22 mouse cellular contexts compared by ENCODE assay signal in the genomic region with DNA sequence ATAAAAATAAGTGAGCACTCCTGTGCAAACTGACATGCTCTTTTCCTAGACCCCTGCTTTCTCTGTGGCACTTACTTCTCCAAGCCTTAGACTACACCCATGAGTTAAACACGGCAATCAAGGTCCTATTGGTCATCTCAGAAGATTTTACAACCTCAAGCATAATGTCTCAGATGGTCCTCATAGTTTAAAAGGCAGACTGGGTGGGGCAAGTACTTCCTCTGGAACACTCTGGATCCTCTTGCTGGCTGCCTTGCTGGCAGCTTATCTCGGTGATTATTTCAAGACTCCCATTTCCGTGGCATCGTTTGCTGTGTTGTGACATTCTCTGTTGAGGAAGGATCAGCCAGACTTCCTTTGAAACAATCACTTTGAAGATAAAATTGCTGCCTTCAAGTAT. TPM values are rescaled to one million over a fixed set of nuclear protein-coding genes. Genes with fewer than 3 reads are reported as not detected.
DNase-seq lines count a peak whose midpoint lies in the region; ATAC-seq and TF ChIP-seq lines count a peak whose summit lies in the region.
"Had no signal": no experiment of that assay in that cellular context is flagged by ENCODE, and none has a peak within 500 bp of the region (broad histone marks: within the 10 kb centered on the region; RNA-seq: fewer than 3 reads in every experiment).

No protein-coding gene starts in this region.

- H3K4me1 ChIP-seq in lung, adult 2 months (ENCODE audit: control insufficient read depth, insufficient read depth, low read length) = no peaks in the 10 kb centered on the region
- no peaks in the 10 kb centered on the region for H3K4me1 ChIP-seq in intestine, embryonic 16.5 days (ENCODE audit: control insufficient read depth, insufficient read depth, low read length)
- H3K4me1 ChIP-seq in midbrain, embryonic 16.5 days (ENCODE audit: control insufficient read depth, insufficient read depth, low read length) = no peaks in the 10 kb centered on the region
- H3K4me1 ChIP-seq in midbrain, embryonic 13.5 days (replicated peaks) = no peaks in the 10 kb centered on the region
- H3K4me1 ChIP-seq: forebrain, embryonic 13.5 days; hindbrain, embryonic 12.5 days; hindbrain, embryonic 15.5 days had no signal

- no peaks in the 10 kb centered on the region for H3K27me3 ChIP-seq in intestine, embryonic 16.5 days (replicated peaks; ENCODE audit: control insufficient read depth, insufficient read depth, low read length)
- no peaks in the 10 kb centered on the region for H3K27me3 ChIP-seq in midbrain, embryonic 16.5 days (ENCODE audit: control insufficient read depth, insufficient read depth, low read depth, low read length)
- no peaks in the 10 kb centered on the region for H3K27me3 ChIP-seq in midbrain, embryonic 13.5 days
- H3K27me3 ChIP-seq: forebrain, embryonic 13.5 days; hindbrain, embryonic 12.5 days; hindbrain, embryonic 15.5 days had no signal

- H3K27ac ChIP-seq in intestine, embryonic 16.5 days (ENCODE audit: low read length) = no peak overlapping the region
- H3K27ac ChIP-seq in midbrain, embryonic 16.5 days (ENCODE audit: low read length) = no peak overlapping the region
- H3K27ac ChIP-seq in midbrain, embryonic 13.5 days = no peak overlapping the region
- H3K27ac ChIP-seq: forebrain, embryonic 10.5 days; forebrain, embryonic 13.5 days; gastrocnemius, adult 2 months; hindbrain, embryonic 12.5 days; hindbrain, embryonic 15.5 days had no signal

- H3K4me2 ChIP-seq in intestine, embryonic 16.5 days (ENCODE audit: low read depth, low read length) = no peak overlapping the region
- H3K4me2 ChIP-seq in midbrain, embryonic 16.5 days (ENCODE audit: low read length) = no peak overlapping the region
- H3K4me2 ChIP-seq in midbrain, embryonic 13.5 days (replicated peaks) = no peak overlapping the region
- H3K4me2 ChIP-seq: forebrain, embryonic 13.5 days; heart, embryonic 11.5 days; hindbrain, embryonic 12.5 days; hindbrain, embryonic 15.5 days had no signal

- peak; percentile 58; the same call in 1 of the 2 replicates for ATAC-seq in intestine, embryonic 16.5 days
- no peak for ATAC-seq in midbrain, embryonic 16.5 days
- no peak for ATAC-seq in midbrain, embryonic 13.5 days
- ATAC-seq: activated CD4-positive, CD25-positive, alpha-beta regulatory T cell, adult 4 months; CD4-positive, CD25-positive, alpha-beta regulatory T cell, adult 4 months; forebrain, embryonic 13.5 days; forebrain, embryonic 16.5 days had no signal

- H3K9me3 ChIP-seq in intestine, embryonic 16.5 days (ENCODE audit: control insufficient read depth, low read length) = no peaks in the 10 kb centered on the region
- no peaks in the 10 kb centered on the region for H3K9me3 ChIP-seq in midbrain, embryonic 16.5 days (replicated peaks; ENCODE audit: control insufficient read depth, low read length, poor library complexity, severe bottlenecking)
- H3K9me3 ChIP-seq in midbrain, embryonic 13.5 days = no peaks in the 10 kb centered on the region
- H3K9me3 ChIP-seq: forebrain, embryonic 10.5 days; forebrain, embryonic 13.5 days; hindbrain, embryonic 12.5 days; hindbrain, embryonic 15.5 days had no signal

- H3K36me3 ChIP-seq in intestine, embryonic 16.5 days (ENCODE audit: control insufficient read depth, insufficient read depth, low read length) = no peaks in the 10 kb centered on the region
- H3K36me3 ChIP-seq in midbrain, embryonic 16.5 days (ENCODE audit: control insufficient read depth, insufficient read depth, low read length) = no peaks in the 10 kb centered on the region
- no peaks in the 10 kb centered on the region for H3K36me3 ChIP-seq in midbrain, embryonic 13.5 days
- H3K36me3 ChIP-seq: forebrain, embryonic 10.5 days; hindbrain, embryonic 12.5 days; hindbrain, embryonic 15.5 days had no signal

- WGBS in lung, adult 2 months = 7% methylated on average over 4 of the region's 4 CpGs
- WGBS in intestine, embryonic 16.5 days = 35% methylated on average over 4 of the region's 4 CpGs
- 60% methylated on average over 4 of the region's 4 CpGs for WGBS in midbrain, embryonic 16.5 days
- WGBS in midbrain, embryonic 13.5 days = 67% methylated on average over 4 of the region's 4 CpGs

- DNase-seq in lung, postnatal 25 days (ENCODE audit: low spot score) = peak; percentile 5
- DNase-seq in lung, adult 2 months = no peak
- peak; percentile 17 for DNase-seq in brain, embryonic 14.5 days (ENCODE audit: low read depth)
- DNase-seq: adrenal gland, adult 8-10 months; adrenal gland, postnatal 25 days; cerebellum, adult 18-20 months; cerebellum, adult 9-10 months; cerebellum, postnatal 14 days; gastrocnemius, adult 2 months; gastrocnemius, postnatal 14 days had no signal

- H3K4me3 ChIP-seq in lung, adult 2 months (replicated peaks; ENCODE audit: extremely low read depth, low read depth, low read length) = no peak overlapping the region
- no peak overlapping the region for H3K4me3 ChIP-seq in intestine, embryonic 16.5 days (ENCODE audit: low read length)
- H3K4me3 ChIP-seq in midbrain, embryonic 16.5 days (ENCODE audit: low read depth, low read length) = no peak overlapping the region
- no peak overlapping the region for H3K4me3 ChIP-seq in midbrain, embryonic 13.5 days (replicated peaks)
- H3K4me3 ChIP-seq: forebrain, embryonic 10.5 days; forebrain, embryonic 13.5 days; gastrocnemius, adult 2 months; hindbrain, embryonic 12.5 days; hindbrain, embryonic 15.5 days had no signal

- no peak for TF ChIP-seq CTCF in lung, adult 2 months (IDR thresholded peaks at IDR 0.05; ENCODE audit: insufficient read depth, low read length)
- no peak for TF ChIP-seq CTCF in brain, embryonic 14.5 days (IDR thresholded peaks at IDR 0.05; ENCODE audit: borderline replicate concordance, extremely low read depth, insufficient read depth, insufficient read length)

- TF ChIP-seq POLR2A in lung, adult 2 months (IDR thresholded peaks at IDR 0.05; ENCODE audit: borderline replicate concordance, extremely low read depth, low read depth, low read length) = no peak
- no peak for TF ChIP-seq POLR2A in brain, embryonic 14.5 days (IDR thresholded peaks at IDR 0.05; ENCODE audit: borderline replicate concordance, extremely low read depth, insufficient read depth, insufficient read length, poor library complexity, severe bottlenecking)

- no peak overlapping the region for H3K9ac ChIP-seq in intestine, embryonic 16.5 days (ENCODE audit: low read depth, low read length)
- no peak overlapping the region for H3K9ac ChIP-seq in midbrain, embryonic 16.5 days (ENCODE audit: low read depth, low read length)
- no peak overlapping the region for H3K9ac ChIP-seq in midbrain, embryonic 13.5 days (replicated peaks)
- H3K9ac ChIP-seq: forebrain, embryonic 13.5 days; hindbrain, embryonic 12.5 days; hindbrain, embryonic 15.5 days had no signal

RNA-seq across cellular contexts. Expression of gene Olfml1, which starts 27.2 kb away (rescaled TPM):
- 7.4 and 11.1 TPM in 2 replicates for polyA plus RNA-seq in lung, adult 2 months (2012; rRNA removed)
- 2.0 and 2.3 TPM in 2 replicates for polyA plus RNA-seq in brain, embryonic 14.5 days (2012; rRNA removed)
- 9.6 and 11.1 TPM in 2 replicates for polyA plus RNA-seq in intestine, embryonic 16.5 days (2015; fragmentation: Nextera tagmentation; extraction: Ambion mirVana)
- polyA plus RNA-seq in midbrain, embryonic 16.5 days (2015; fragmentation: Nextera tagmentation; extraction: Ambion mirVana) = 2.4 and 3.3 TPM in 2 replicates
- polyA plus RNA-seq in midbrain, embryonic 13.5 days (2015; fragmentation: Nextera tagmentation; extraction: Ambion mirVana) = 2.4 and 2.5 TPM in 2 replicates
- polyA plus RNA-seq: activated CD4-positive, CD25-positive, alpha-beta regulatory T cell, adult 4 months; C2C12 had no signal

RNA-seq across cellular contexts. Expression of gene Ppfibp2, which starts 55.0 kb away (rescaled TPM):
- polyA plus RNA-seq in lung, adult 2 months (2012; rRNA removed) = 15.3 and 27.0 TPM in 2 replicates
- polyA plus RNA-seq in brain, embryonic 14.5 days (2012; rRNA removed) = 2.2 and 3.4 TPM in 2 replicates
- polyA plus RNA-seq in intestine, embryonic 16.5 days (2015; fragmentation: Nextera tagmentation; extraction: Ambion mirVana) = 13.7 and 14.7 TPM in 2 replicates
- 1.4 TPM in 2 replicates for polyA plus RNA-seq in midbrain, embryonic 16.5 days (2015; fragmentation: Nextera tagmentation; extraction: Ambion mirVana)
- 1.2 and 1.3 TPM in 2 replicates for polyA plus RNA-seq in midbrain, embryonic 13.5 days (2015; fragmentation: Nextera tagmentation; extraction: Ambion mirVana)
